Mouse (Mus musculus) midbrain, embryonic 16.5 days (tissue): ENCODE data around the gene Fbxw4. TPM values are rescaled to one million over a fixed set of nuclear protein-coding genes. Genes with fewer than 3 reads are reported as not detected.

Experiments
- ATAC-seq: fragments of 200-750 bp; cut with Nextera tagmentation; 2 replicates; pipeline ENCODE4 v1.8.0; 2017; ENCODE audit warnings: moderate TSS enrichment
- H3K27ac ChIP-seq: fragments of 300-500 bp; sonication (generic); 2 replicates; pipeline ENCODE4 v1.5.1; 2014; ENCODE audit warnings: mild to moderate bottlenecking, low read length, mixed read lengths
- H3K27me3 ChIP-seq: fragments of 300-500 bp; sonication (generic); 2 replicates; pipeline ENCODE4 v1.6.1; 2014; ENCODE audit warnings: low read depth, low read length, mixed read lengths; ENCODE audit not compliant: control insufficient read depth, insufficient read depth
- H3K36me3 ChIP-seq: fragments of 300-500 bp; sonication (generic); 2 replicates; pipeline ENCODE4 v1.6.1; 2014; ENCODE audit warnings: mild to moderate bottlenecking, low read length, moderate library complexity, mixed read lengths; ENCODE audit not compliant: control insufficient read depth, insufficient read depth
- H3K4me1 ChIP-seq: fragments of 300-500 bp; sonication (generic); 2 replicates; pipeline ENCODE4 v1.6.1; 2014; ENCODE audit warnings: mild to moderate bottlenecking, low read length, mixed read lengths; ENCODE audit not compliant: control insufficient read depth, insufficient read depth
- H3K4me2 ChIP-seq: fragments of 300-500 bp; sonication (generic); 2 replicates; pipeline ENCODE4 v1.6.1; 2014; ENCODE audit warnings: mild to moderate bottlenecking, low read length, mixed read lengths
- H3K4me3 ChIP-seq: fragments of 300-500 bp; sonication (generic); 2 replicates; pipeline ENCODE4 v1.5.1; 2014; ENCODE audit warnings: low read depth, mild to moderate bottlenecking, low read length, moderate library complexity, mixed read lengths
- H3K9ac ChIP-seq: fragments of 300-500 bp; sonication (generic); 2 replicates; pipeline ENCODE4 v1.6.1; 2014; ENCODE audit warnings: low read depth, low read length, mixed read lengths
- H3K9me3 ChIP-seq: fragments of 300-500 bp; sonication (generic); replicated peaks from 2 replicates; pipeline ENCODE4 v1.6.1; 2014; ENCODE audit warnings: mild to moderate bottlenecking, low read length, mixed read lengths; ENCODE audit not compliant: control insufficient read depth, poor library complexity, severe bottlenecking
- WGBS: fragments of 180-500 bp; shearing (Covaris S2); extraction: QIAGEN DNeasy Blood & Tissue Kit; methylation state at CpG from one replicate; pipeline ENCODE4 v1.1.7; 2014; 5-methylcytosine and 5-hydroxymethylcytosine counted together
- polyA plus RNA-seq: library from polyadenylated mRNA; unstranded; fragments of >200 nt; fragmentation: Nextera tagmentation; extraction: Ambion mirVana; gene quantifications from 2 replicates; pipeline ENCODE4 v1.2.1, GENCODE M21; 2015

The Fbxw4 gene
- polyA plus RNA-seq, 1 experiment from 2014 or later: 5.6 TPM

DNA sequence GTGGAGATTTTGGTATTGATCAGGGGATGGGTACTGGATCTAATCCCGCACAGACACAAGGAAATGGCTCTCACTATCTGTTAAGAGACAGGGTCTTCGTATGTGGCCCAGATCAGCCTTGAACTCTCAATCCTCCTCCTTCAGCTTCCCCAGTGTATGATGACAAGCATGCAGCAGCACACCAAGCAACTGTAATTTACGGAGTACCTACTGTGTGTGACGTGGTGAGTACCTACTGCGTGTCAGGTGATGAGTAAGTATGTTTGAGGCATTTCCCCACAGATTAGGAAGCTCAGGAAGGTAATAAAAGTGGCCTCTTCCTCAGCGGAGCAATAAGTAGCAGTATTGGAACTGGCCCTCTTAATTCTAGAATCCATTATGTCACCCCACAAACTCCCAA, 64.6 kb downstream of the Fbxw4 start:
- H3K27me3 ChIP-seq: no peaks in the 10 kb centered on the region; the same call in 1 of the 2 replicates
- ATAC-seq: no peak
- WGBS: 88% methylated on average over 6 of the region's 6 CpGs
- H3K4me1 ChIP-seq: no peaks in the 10 kb centered on the region
- no peak overlapping the region for H3K4me3 ChIP-seq
- H3K9me3 ChIP-seq: no peaks in the 10 kb centered on the region
- H3K27ac ChIP-seq: no peak overlapping the region
- no peaks in the 10 kb centered on the region for H3K36me3 ChIP-seq
- no peak overlapping the region for H3K9ac ChIP-seq
- H3K4me2 ChIP-seq: no peak overlapping the region

DNA sequence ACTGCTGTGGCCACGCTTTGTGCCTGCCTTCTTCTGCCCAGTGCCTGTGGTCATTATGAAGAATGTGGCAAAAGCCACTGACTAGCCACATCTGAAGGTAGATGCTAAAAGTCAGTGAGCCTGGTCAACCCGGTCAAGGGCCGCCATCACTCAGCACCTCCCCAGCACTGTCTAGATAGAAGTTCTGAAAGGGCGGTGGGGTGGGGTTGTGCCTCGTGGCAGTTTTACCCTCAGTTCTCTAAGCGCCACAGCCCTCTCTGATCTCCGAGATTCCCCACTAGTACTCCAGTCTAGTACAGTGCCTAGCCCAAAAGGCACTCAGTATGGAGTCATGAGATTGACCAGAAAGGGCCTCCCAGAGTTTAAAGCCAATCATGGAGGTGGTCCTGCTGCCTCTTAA, 66.0 kb downstream of the Fbxw4 start:
- Histone ChIP-seq H3K27me3 (no peaks in the 10 kb centered on the region; the same call in 1 of the 2 replicates), H3K4me3 (no peak overlapping the region), H3K4me2 (no peak overlapping the region), H3K27ac (no peak overlapping the region), H3K36me3 (no peaks in the 10 kb centered on the region), H3K9me3 (no peaks in the 10 kb centered on the region), H3K4me1 (no peaks in the 10 kb centered on the region), H3K9ac (no peak overlapping the region)
- ATAC-seq: no peak
- WGBS: 96% methylated on average over 7 of the region's 7 CpGs

DNA sequence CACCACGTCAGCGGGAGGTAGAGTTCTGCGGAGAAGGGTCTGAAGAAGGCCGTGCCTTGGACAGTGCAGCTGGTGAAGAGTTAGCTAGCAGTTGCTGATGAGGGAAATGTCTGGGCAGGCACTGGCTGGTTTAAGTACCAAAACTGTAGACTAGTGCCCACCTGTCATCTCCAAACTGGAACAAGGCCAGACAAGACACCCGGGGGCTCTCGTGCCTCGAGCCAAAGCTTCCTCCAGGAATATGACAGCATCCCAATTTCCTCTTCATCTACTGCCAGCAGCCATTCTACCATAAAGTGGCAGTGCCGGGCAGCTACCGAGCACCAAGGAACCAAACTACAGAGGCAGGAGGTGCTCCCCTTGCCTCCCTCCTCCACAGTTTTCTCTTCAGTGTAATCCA, 67.2 kb downstream of the Fbxw4 start:
- no peak overlapping the region for H3K4me2 ChIP-seq
- WGBS: 90% methylated on average over 9 of the region's 9 CpGs
- no peak overlapping the region for H3K4me3 ChIP-seq
- no peak overlapping the region for H3K27ac ChIP-seq
- H3K27me3 ChIP-seq: no peaks in the 10 kb centered on the region; the same call in 1 of the 2 replicates
- H3K9ac ChIP-seq: no peak overlapping the region
- no peaks in the 10 kb centered on the region for H3K36me3 ChIP-seq
- no peaks in the 10 kb centered on the region for H3K4me1 ChIP-seq
- H3K9me3 ChIP-seq: no peaks in the 10 kb centered on the region
- ATAC-seq: no peak

DNA sequence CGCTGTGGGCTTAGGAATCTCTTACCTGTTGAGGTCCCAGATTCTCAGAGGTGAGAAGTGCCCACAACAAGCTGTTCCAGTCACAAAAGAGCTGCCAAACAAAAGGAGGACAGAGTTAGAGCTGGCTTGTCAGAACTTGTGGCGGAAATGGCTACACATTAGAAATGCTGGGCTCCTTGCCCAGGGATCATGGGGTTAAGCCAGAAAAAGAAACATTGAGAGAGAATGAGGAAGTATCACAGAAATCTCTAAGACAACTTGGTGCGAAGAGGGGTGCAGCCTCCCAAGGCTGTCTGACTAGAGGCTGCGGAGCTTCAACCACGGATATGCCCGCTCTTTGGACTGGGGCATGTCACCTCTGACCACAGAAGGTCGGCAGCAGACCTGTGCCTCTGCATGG, 68.4 kb downstream of the Fbxw4 start:
- no peak overlapping the region for H3K27ac ChIP-seq
- H3K36me3 ChIP-seq: no peaks in the 10 kb centered on the region
- H3K27me3 ChIP-seq: no peaks in the 10 kb centered on the region; the same call in none of the 2 replicates
- H3K9ac ChIP-seq: no peak overlapping the region
- H3K9me3 ChIP-seq: no peaks in the 10 kb centered on the region
- ATAC-seq: no peak
- no peak overlapping the region for H3K4me3 ChIP-seq
- peaks cover 2% of the 10 kb centered on the region; the same call in 1 of the 2 replicates for H3K4me1 ChIP-seq
- 88% methylated on average over 7 of the region's 7 CpGs for WGBS
- no peak overlapping the region for H3K4me2 ChIP-seq

DNA sequence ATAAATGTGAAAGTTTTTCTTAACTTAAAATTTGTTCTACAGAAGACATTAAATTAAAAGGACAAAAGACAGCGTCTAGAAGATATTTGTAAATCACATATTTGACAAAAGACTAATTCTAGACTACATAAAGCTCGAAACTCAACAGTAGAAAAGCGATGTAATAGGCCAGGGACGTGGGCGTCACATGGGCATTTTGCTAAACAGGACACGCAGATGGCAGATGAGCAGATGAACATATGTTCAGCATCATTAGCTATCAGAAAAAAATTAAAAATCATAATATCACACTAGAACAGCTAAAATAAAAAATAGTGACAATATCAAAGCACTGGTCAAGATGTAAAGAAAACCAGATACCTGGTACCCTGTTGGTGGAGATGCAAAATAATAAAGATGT, 70.4 kb downstream of the Fbxw4 start:
- Histone ChIP-seq H3K27me3 (no peaks in the 10 kb centered on the region; the same call in none of the 2 replicates), H3K4me2 (no peak overlapping the region), H3K9me3 (no peaks in the 10 kb centered on the region), H3K36me3 (no peaks in the 10 kb centered on the region), H3K27ac (no peak overlapping the region), H3K4me3 (no peak overlapping the region), H3K9ac (no peak overlapping the region), H3K4me1 (peaks cover 2% of the 10 kb centered on the region; the same call in 1 of the 2 replicates)
- 94% methylated on average over 6 of the region's 6 CpGs for WGBS
- ATAC-seq: no peak

DNA sequence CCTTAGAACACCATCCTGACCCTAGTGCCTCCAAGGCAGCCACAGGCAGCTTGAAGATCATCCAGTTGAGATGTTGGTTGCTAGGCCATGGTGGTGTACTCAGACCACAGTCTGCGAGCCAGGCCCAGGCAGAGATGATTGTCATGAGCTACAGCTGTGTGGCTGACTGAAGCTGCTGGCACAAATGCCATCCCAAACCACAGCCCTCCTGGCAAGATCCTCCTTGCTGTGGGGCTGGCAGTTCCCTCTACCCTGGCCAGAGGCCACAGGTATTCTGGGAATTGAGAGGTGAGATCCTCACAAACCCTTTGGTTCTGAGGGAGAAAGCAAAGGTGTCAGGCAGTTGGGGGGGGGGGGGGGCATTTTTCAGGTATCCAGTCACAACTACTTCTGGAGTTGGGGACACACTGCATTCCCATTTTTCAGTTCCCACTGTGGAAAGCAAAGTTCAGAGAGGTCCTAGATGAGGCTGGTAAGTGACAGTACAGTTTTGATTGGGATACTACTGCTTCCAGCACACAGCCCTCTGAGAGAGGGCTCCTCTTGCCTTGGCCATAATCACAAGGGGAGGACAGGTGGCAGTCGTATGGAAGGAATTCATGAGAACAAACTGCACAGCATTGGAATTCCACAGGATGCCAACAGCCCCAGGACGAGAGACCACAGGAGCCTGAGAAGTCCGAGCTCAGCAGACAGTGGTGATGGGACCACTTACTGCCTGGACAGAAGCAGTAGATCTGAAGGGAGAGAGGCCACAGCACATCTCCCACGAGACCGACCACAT, 72.4 kb downstream of the Fbxw4 start:
- Histone ChIP-seq H3K4me3 (no peak overlapping the region), H3K9me3 (no peaks in the 10 kb centered on the region), H3K9ac (no peak overlapping the region), H3K27me3 (no peaks in the 10 kb centered on the region; the same call in none of the 2 replicates), H3K36me3 (no peaks in the 10 kb centered on the region), H3K4me1 (peaks cover 2% of the 10 kb centered on the region; the same call in 1 of the 2 replicates), H3K4me2 (no peak overlapping the region), H3K27ac (no peak overlapping the region)
- WGBS: 86% methylated on average over 6 of the region's 6 CpGs
- no peak for ATAC-seq

DNA sequence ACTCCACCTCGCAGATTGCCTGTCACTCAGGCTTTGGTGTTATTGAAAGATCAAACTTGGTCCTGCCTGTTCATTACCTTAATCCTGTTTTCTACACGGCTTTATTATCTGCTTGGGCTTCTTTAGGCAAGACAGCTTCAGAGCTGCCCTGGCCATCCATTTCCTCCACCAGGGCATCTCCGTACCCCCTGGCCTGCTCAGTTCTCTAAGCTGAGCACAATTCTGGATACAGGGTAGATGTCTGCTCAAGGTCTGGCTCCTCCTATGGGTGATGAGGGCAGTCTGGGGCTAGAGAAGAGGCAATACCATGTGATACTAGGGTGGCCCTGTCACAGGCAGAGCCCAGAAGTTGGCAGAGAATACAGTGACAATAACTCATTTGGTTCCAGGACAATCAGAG, 73.3 kb downstream of the Fbxw4 start:
- no peaks in the 10 kb centered on the region for H3K9me3 ChIP-seq
- H3K9ac ChIP-seq: no peak overlapping the region
- WGBS: 24% methylated on average over 3 of the region's 3 CpGs
- no peak overlapping the region for H3K4me3 ChIP-seq
- no peaks in the 10 kb centered on the region; the same call in 1 of the 2 replicates for H3K27me3 ChIP-seq
- no peak overlapping the region for H3K4me2 ChIP-seq
- no peak overlapping the region for H3K27ac ChIP-seq
- no peaks in the 10 kb centered on the region for H3K36me3 ChIP-seq
- H3K4me1 ChIP-seq: peaks cover 5% of the 10 kb centered on the region; the same call in 1 of the 2 replicates
- no peak for ATAC-seq

DNA sequence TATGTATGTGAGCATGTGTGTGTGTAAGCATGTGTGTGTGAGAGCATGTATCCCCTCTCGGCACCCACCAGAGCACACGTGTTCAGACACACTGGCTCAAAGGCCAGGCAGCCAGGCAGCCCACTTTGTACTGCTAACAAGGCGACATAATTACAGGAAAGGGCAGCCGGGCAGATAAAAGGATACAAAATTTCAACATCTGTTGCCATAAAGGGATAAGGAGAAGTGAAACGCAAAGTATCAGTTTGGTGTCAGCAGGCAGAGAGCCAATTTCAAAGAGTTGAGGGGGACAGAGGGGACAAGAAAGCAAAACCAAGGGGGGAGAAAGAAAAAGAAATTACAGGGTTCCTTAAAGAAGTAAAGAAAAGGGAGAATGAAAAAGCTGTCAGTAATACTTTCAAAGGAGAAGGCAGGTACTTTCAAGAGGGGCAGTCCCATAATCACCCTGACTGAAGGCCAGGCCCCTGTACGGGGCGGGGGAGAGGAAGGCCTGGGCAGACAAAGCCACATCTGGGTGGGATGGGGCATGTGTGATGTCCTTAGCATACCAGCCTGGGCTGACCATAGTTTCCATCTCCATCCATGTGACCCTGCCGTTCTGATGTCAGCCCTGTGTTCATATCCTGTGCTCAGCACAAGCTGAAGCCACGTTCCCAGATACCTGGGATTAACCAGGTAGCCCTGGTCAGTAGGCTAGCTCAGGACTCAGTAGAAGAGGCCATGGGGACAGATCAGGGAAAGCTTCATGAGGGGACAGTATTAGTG, 75.1 kb downstream of the Fbxw4 start:
- Histone ChIP-seq H3K9ac (no peak overlapping the region), H3K4me1 (peaks cover 9% of the 10 kb centered on the region), H3K36me3 (no peaks in the 10 kb centered on the region), H3K27me3 (no peaks in the 10 kb centered on the region; the same call in 1 of the 2 replicates), H3K9me3 (no peaks in the 10 kb centered on the region), H3K27ac (no peak overlapping the region), H3K4me3 (no peak overlapping the region), H3K4me2 (no peak overlapping the region)
- 57% methylated on average over 9 of the region's 9 CpGs for WGBS
- ATAC-seq: no peak

DNA sequence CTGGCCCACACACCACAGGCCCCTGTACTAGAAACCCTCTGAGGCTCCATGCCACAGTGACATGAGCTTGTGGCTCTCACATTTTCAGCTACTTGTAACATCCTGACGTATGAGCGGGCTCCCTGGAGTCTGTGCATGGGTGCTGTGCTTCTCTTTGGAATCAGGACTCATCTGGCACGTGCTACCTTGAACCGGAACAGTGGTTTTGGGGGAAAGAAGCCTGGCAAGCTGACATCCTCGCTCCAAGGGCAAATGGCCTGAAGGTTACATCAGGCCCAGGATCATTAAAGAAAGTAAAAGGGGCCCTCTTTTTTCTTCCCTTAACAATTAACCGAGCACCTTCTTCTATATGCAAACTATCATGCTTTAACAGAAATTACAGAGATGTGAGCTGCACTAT, 77.0 kb downstream of the Fbxw4 start:
- Histone ChIP-seq H3K27ac (no peak overlapping the region), H3K9ac (no peak overlapping the region), H3K27me3 (peaks cover 4% of the 10 kb centered on the region; the same call in 1 of the 2 replicates), H3K36me3 (peaks cover 8% of the 10 kb centered on the region), H3K4me3 (no peak overlapping the region), H3K4me2 (no peak overlapping the region), H3K4me1 (peaks cover 13% of the 10 kb centered on the region), H3K9me3 (no peaks in the 10 kb centered on the region)
- 82% methylated on average over 6 of the region's 6 CpGs for WGBS
- no peak for ATAC-seq
